Mouse (Mus musculus) stomach, embryonic 14.5 days (tissue): ENCODE data around the gene Tpm1. TPM values are rescaled to one million over a fixed set of nuclear protein-coding genes. Genes with fewer than 3 reads are reported as not detected.

Source experiments
- ATAC-seq: fragments of 200-750 bp; cut with Nextera tagmentation; 2 replicates; pipeline ENCODE4 v1.8.0; 2017; ENCODE audit warnings: low read depth, moderate TSS enrichment; ENCODE audit not compliant: insufficient number of reproducible peaks, insufficient read depth, low FRiP score
- H3K27ac ChIP-seq: fragments of 300-500 bp; sonication (generic); 2 replicates; pipeline ENCODE4 v1.5.1; 2014; ENCODE audit warnings: mild to moderate bottlenecking, low read length, moderate library complexity, mixed read lengths
- H3K27me3 ChIP-seq: fragments of 300-500 bp; sonication (generic); 2 replicates; pipeline ENCODE4 v1.6.1; 2014; ENCODE audit warnings: low read length, control low read depth, mixed read lengths; ENCODE audit not compliant: control insufficient read depth, insufficient read depth
- H3K36me3 ChIP-seq: fragments of 300-500 bp; sonication (generic); 2 replicates; pipeline ENCODE4 v1.6.1; 2014; ENCODE audit warnings: mild to moderate bottlenecking, control low read depth, low read length, moderate library complexity, mixed read lengths; ENCODE audit not compliant: control insufficient read depth, insufficient read depth
- H3K4me1 ChIP-seq: fragments of 300-500 bp; sonication (generic); 2 replicates; pipeline ENCODE4 v1.6.1; 2014; ENCODE audit warnings: low read length, control low read depth, mixed read lengths; ENCODE audit not compliant: control insufficient read depth, insufficient read depth
- H3K4me2 ChIP-seq: fragments of 300-500 bp; sonication (generic); replicated peaks from 2 replicates; pipeline ENCODE4 v1.6.1; 2014; ENCODE audit warnings: low read depth, low read length, control low read depth
- H3K4me3 ChIP-seq: fragments of 300-500 bp; sonication (generic); 2 replicates; pipeline ENCODE4 v1.5.1; 2014; ENCODE audit warnings: low read depth, low read length, control low read depth
- H3K9ac ChIP-seq: fragments of 300-500 bp; sonication (generic); replicated peaks from 2 replicates; pipeline ENCODE4 v1.6.1; 2014; ENCODE audit warnings: low read depth, mild to moderate bottlenecking, control low read depth, low read length, moderate library complexity, mixed read lengths
- H3K9me3 ChIP-seq: fragments of 300-500 bp; sonication (generic); 2 replicates; pipeline ENCODE4 v1.6.1; 2016; ENCODE audit warnings: low read depth, low read length, control low read depth; ENCODE audit not compliant: control insufficient read depth
- WGBS: fragments of 180-500 bp; shearing (Covaris S2); extraction: QIAGEN DNeasy Blood & Tissue Kit; methylation state at CpG from one replicate; pipeline ENCODE4 v1.1.7; 2014; 5-methylcytosine and 5-hydroxymethylcytosine counted together
- polyA plus RNA-seq: library from polyadenylated mRNA; unstranded; fragments of >200 nt; fragmentation: Nextera tagmentation; extraction: Ambion mirVana; gene quantifications from 2 replicates; pipeline ENCODE4 v1.2.1, GENCODE M21; 2014

Gene Tpm1
- 1,242 and 1,294 TPM in 2 replicates for polyA plus RNA-seq

GRCm38 (mm10) chr9:67049086-67049824 lies at the start of gene Tpm1:
Gene Tpm1, minus strand, starts transcription at chr9:67049406.
- peak; percentile 86 for ATAC-seq
- under 1% methylated on average over 50 of the region's 51 CpGs for WGBS
- Histone ChIP-seq H3K27ac (peak within 1 kb of the TSS; percentile 96), H3K27me3 (no peaks in the 10 kb centered on the region), H3K4me2 (peak within 1 kb of the TSS; percentile 93), H3K4me3 (peak within 1 kb of the TSS; percentile 66), H3K36me3 (peaks cover 9% of the 10 kb centered on the region; the same call in 1 of the 2 replicates), H3K9me3 (no peaks in the 10 kb centered on the region), H3K4me1 (peaks cover 25% of the 10 kb centered on the region; the same call in 1 of the 2 replicates), H3K9ac (peak within 1 kb of the TSS; percentile 92)

DNA sequence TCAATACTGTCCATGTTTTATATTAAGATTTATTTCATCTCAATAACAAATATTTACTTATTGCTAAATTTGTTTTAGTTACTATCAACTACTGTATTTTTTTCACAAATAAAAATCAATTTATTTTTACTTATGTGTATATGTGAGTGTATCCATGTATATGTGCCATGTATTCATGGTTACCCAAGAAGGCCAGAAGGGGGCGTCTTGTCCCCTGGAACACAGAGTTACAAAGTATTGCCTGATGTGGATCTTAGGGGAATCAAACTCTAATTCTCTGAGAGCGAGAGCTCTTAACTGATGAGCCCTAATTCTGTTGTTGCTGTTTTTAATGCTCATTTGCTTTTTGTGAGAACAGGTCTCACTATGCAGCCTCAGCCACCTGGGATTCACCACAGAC lies 45.2 kb upstream of the Tpm1 start:
- no peaks in the 10 kb centered on the region for H3K27me3 ChIP-seq
- H3K4me2 ChIP-seq, result no peak overlapping the region
- WGBS, result 91% methylated on average over 2 of the region's 2 CpGs
- peaks cover 11% of the 10 kb centered on the region; the same call in 1 of the 2 replicates for H3K4me1 ChIP-seq
- no peak overlapping the region for H3K4me3 ChIP-seq
- no peak overlapping the region for H3K27ac ChIP-seq
- H3K36me3 ChIP-seq, result no peaks in the 10 kb centered on the region
- no peak for ATAC-seq
- no peak overlapping the region for H3K9ac ChIP-seq
- no peaks in the 10 kb centered on the region for H3K9me3 ChIP-seq

GRCm38 (mm10) chr9:67092210-67092609 lies 43.0 kb upstream of the Tpm1 start:
- no peaks in the 10 kb centered on the region for H3K36me3 ChIP-seq
- H3K27me3 ChIP-seq, result no peaks in the 10 kb centered on the region
- no peaks in the 10 kb centered on the region for H3K9me3 ChIP-seq
- H3K4me1 ChIP-seq, result peaks cover 13% of the 10 kb centered on the region; the same call in 1 of the 2 replicates
- no peak overlapping the region for H3K9ac ChIP-seq
- no peak overlapping the region for H3K27ac ChIP-seq
- no peak overlapping the region for H3K4me2 ChIP-seq
- 76% methylated on average over 4 of the region's 4 CpGs for WGBS
- H3K4me3 ChIP-seq, result no peak overlapping the region
- no peak for ATAC-seq

- ATAC-seq, result no peak
- H3K9ac ChIP-seq, result no peak overlapping the region
- no peak overlapping the region for H3K4me3 ChIP-seq
- 51% methylated on average over 7 of the region's 7 CpGs for whole genome bisulfite sequencing
- H3K36me3 ChIP-seq, result no peaks in the 10 kb centered on the region
- peaks cover 13% of the 10 kb centered on the region; the same call in 1 of the 2 replicates for H3K4me1 ChIP-seq
- H3K4me2 ChIP-seq, result no peak overlapping the region
- no peaks in the 10 kb centered on the region for H3K27me3 ChIP-seq
- H3K9me3 ChIP-seq, result no peaks in the 10 kb centered on the region
- H3K27ac ChIP-seq, result no peak overlapping the region; the same call in 1 of the 2 replicates
Measured at GRCm38 (mm10) chr9:67091598-67091997, 42.4 kb upstream of the Tpm1 start.

- Histone ChIP-seq H3K27me3 (no peaks in the 10 kb centered on the region), H3K4me3 (no peak overlapping the region), H3K9me3 (no peaks in the 10 kb centered on the region), H3K9ac (no peak overlapping the region), H3K4me2 (no peak overlapping the region), H3K4me1 (peaks cover 13% of the 10 kb centered on the region; the same call in 1 of the 2 replicates), H3K36me3 (no peaks in the 10 kb centered on the region), H3K27ac (peak overlapping the region; percentile 69)
- WGBS, result 80% methylated on average over 11 of the region's 11 CpGs
- ATAC-seq, result peak; percentile 11; the same call in 1 of the 2 replicates
Measured at GRCm38 (mm10) chr9:67091151-67091550, 41.9 kb upstream of the Tpm1 start.

GRCm38 (mm10) chr9:67090633-67091045 lies 41.4 kb upstream of the Tpm1 start:
- ATAC-seq, result peak; percentile 86
- WGBS, result 53% methylated on average over 1 of the region's 1 CpGs
- no peaks in the 10 kb centered on the region for H3K9me3 ChIP-seq
- no peak overlapping the region for H3K9ac ChIP-seq
- no peak overlapping the region for H3K4me2 ChIP-seq
- H3K27me3 ChIP-seq, result no peaks in the 10 kb centered on the region
- H3K4me1 ChIP-seq, result peaks cover 13% of the 10 kb centered on the region; the same call in 1 of the 2 replicates
- no peak overlapping the region for H3K4me3 ChIP-seq
- H3K36me3 ChIP-seq, result no peaks in the 10 kb centered on the region
- peak overlapping the region; percentile 69 for H3K27ac ChIP-seq

GRCm38 (mm10) chr9:67089167-67089566 lies 40.0 kb upstream of the Tpm1 start:
- H3K9me3 ChIP-seq, result no peaks in the 10 kb centered on the region
- 55% methylated on average over 5 of the region's 5 CpGs for WGBS
- H3K27ac ChIP-seq, result no peak overlapping the region
- no peaks in the 10 kb centered on the region for H3K27me3 ChIP-seq
- H3K36me3 ChIP-seq, result no peaks in the 10 kb centered on the region
- no peak overlapping the region for H3K4me2 ChIP-seq
- H3K9ac ChIP-seq, result no peak overlapping the region
- no peak for ATAC-seq
- H3K4me3 ChIP-seq, result no peak overlapping the region
- peaks cover 13% of the 10 kb centered on the region; the same call in 1 of the 2 replicates for H3K4me1 ChIP-seq

- H3K27me3 ChIP-seq, result no peaks in the 10 kb centered on the region
- no peak overlapping the region for H3K4me3 ChIP-seq
- peaks cover 11% of the 10 kb centered on the region; the same call in 1 of the 2 replicates for H3K4me1 ChIP-seq
- no peak overlapping the region for H3K9ac ChIP-seq
- 52% methylated on average over 4 of the region's 4 CpGs for WGBS
- no peaks in the 10 kb centered on the region for H3K36me3 ChIP-seq
- no peak overlapping the region for H3K27ac ChIP-seq
- no peak overlapping the region for H3K4me2 ChIP-seq
- H3K9me3 ChIP-seq, result no peaks in the 10 kb centered on the region
- no peak for ATAC-seq
Measured at GRCm38 (mm10) chr9:67083801-67084200, 34.6 kb upstream of the Tpm1 start.
